Mouse (Mus musculus): ENCODE measurements around the gene Serpina16. TPM values are rescaled to one million over a fixed set of nuclear protein-coding genes. Genes with fewer than 3 reads are reported as not detected.

The Serpina16 gene
- not detected in 2 replicates for polyA plus RNA-seq (2012)

DNA sequence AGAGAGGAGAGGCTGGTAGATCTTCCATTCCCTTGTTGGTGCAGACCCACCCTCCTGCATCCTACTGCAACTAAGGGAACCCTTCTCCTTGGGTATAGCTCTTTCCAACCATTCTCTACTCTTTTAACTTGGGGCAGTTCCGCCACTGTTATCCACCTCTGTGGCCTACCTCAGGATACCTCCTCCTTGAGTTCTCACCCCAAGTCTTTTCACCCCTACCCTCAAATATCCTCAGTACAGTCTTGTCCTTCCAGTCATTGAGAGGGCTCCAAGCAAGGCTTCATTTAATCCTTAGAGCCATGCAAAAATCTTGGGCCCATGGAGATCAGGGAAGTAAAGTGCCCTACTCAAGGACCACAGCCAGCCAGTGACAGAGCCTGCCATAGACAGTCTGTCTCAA lies at the start of gene Serpina16:
TSS of gene Serpina16 (minus strand) at position 101 of the 400 bp plus-strand sequence.
- TF ChIP-seq GATA1 (IDR thresholded peaks at IDR 0.05; ENCODE audit: low read length): no peak

DNA sequence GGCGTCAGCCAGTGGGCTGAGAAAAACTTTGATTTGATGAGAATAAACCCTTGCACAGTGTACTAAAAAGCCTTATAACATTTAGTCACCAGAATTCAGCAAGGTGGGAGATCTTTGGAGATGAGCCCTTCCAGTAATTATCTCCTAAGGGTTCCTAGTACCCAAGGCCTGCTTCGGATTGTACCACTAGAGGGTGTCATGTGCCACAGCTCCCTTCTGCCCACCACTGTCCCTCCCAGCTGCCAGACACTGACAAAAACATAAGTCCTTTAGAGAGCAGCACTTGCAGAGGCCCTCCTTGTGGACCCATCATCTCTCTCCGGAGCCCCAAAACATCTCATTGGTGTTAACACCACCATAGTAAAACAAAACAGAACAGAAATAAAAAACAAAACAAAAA lies 35.6 kb upstream of the Serpina16 start:
- TF ChIP-seq GATA1 (IDR thresholded peaks at IDR 0.05; ENCODE audit: low read length): no peak

DNA sequence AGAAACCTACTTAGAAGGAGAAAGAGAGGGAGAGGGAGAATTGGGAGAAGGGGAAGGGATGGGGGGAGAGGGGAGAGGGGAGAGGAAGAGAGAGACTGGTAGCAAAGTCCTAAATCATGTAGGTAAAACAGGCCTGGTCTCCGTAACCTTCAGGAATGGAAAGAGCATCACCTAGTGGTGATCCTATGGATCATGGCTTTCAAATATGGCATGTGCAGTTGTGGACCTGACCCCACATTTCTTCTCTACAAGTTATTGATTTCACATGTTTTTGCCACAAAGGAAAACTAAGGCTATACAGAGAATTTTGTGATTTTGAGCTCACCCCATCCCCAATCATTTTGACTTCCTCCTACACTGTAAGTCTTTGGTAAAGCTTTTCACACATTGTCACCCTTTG lies 34.5 kb upstream of the Serpina16 start:
- TF ChIP-seq GATA1 (IDR thresholded peaks at IDR 0.05; ENCODE audit: low read length): no peak

- no peak for TF ChIP-seq GATA1 (IDR thresholded peaks at IDR 0.05; ENCODE audit: low read length)
Observed at GRCm38 (mm10) chr12:103706113-103706512, 30.2 kb upstream of the Serpina16 start.

DNA sequence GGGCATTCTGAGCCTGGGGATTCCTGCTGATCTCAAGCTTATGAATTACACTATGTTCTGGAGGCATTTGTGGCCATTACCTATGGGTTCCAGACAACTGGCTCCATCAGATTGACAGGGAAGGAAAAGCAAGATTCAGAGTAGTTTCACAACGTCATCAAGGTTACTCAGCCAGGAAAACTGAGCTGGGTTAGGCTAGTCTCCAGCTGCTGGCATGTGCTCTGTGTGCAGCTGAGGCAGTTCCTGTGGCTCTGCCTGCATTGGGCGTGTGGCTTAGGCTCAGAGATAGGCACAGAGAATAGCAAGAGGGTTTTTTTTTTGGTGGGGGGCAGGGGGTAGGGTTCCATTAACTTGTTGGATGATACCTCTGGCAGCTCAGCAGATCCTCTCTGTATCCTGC lies 29.6 kb upstream of the Serpina16 start:
- TF ChIP-seq GATA1 (IDR thresholded peaks at IDR 0.05; ENCODE audit: low read length): no peak

- no peak for TF ChIP-seq GATA1 (IDR thresholded peaks at IDR 0.05; ENCODE audit: low read length)
Observed at GRCm38 (mm10) chr12:103700144-103700750, 24.3 kb upstream of the Serpina16 start.

- no peak for TF ChIP-seq GATA1 (IDR thresholded peaks at IDR 0.05; ENCODE audit: low read length)
Observed at GRCm38 (mm10) chr12:103695429-103695828, 19.5 kb upstream of the Serpina16 start, which contains the start of gene Serpina1f. TSS of gene Serpina1f (minus strand) at chr12:103695529.

DNA sequence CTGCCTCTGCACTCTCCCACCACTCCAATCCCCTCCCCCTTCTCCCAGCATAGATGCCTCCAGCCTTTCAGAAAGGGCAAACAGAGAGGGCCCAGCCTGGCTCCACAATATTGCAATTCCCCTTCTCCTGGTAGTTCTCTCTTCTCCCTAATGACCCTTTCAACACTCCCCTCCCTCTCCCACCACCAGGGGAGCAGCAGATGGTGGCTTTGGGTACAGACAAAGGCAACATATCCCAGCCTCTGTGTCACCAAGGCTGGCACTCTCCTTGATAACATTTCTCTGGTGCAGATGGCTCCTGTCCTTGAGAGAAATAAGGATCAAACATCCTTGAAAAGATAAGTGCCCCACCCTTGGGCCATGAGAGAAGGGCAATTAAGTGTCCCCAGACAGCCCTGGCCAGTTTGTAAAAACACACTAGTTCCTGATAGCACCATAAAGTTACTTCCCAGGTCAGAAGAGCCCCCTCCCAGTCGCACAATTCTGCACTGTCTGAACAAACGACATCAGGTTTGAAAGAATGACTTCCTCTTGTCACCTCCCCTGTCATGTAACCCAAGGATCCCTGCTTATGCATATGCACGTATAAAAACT lies 12.4 kb upstream of the Serpina16 start:
- TF ChIP-seq GATA1 (IDR thresholded peaks at IDR 0.05; ENCODE audit: low read length): no peak

GRCm38 (mm10) chr12:103687021-103687420 lies 11.1 kb upstream of the Serpina16 start:
- TF ChIP-seq GATA1 (IDR thresholded peaks at IDR 0.05; ENCODE audit: low read length): no peak

DNA sequence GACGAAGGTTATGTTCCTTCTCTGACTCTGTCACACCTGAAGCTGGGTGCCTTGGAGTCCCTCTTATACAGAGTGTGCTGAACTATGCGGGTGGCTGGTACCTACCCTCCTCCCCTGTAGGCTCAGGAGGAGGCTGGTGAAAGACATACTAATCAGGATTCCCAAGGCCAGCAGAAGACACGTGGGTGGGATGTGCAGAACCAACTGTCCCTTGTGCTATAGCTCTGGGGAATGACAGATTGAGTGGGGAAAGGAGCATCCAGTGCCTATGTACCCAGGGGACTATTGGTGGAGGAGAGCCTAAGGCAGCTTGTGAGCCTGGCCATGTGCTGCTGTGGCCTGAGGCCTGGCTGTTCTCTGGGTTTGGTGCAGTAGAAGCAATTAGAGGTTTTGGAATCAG lies 10.1 kb upstream of the Serpina16 start:
- no peak for TF ChIP-seq GATA1 (IDR thresholded peaks at IDR 0.05; ENCODE audit: low read length)

DNA sequence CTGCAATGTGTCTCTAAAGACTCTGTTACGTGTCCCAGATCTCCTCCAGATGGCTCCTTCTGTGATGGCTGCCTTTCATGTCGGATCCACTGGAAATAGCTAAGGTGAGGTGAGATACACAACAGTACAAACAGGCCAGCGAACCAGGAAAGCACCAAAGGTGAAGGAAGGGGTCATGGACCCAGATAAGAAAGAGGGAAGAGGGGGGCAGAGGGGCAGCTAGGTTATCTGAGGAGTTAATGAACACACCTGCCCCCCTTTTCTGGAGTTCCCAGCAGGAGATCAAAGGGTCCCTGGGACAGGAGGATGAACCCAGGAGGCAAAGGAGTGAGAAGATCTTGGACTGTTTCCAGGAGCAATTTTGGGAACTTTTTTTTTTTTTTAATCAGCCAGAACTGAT lies 9.4 kb upstream of the Serpina16 start:
- TF ChIP-seq GATA1 (IDR thresholded peaks at IDR 0.05; ENCODE audit: low read length): no peak

DNA sequence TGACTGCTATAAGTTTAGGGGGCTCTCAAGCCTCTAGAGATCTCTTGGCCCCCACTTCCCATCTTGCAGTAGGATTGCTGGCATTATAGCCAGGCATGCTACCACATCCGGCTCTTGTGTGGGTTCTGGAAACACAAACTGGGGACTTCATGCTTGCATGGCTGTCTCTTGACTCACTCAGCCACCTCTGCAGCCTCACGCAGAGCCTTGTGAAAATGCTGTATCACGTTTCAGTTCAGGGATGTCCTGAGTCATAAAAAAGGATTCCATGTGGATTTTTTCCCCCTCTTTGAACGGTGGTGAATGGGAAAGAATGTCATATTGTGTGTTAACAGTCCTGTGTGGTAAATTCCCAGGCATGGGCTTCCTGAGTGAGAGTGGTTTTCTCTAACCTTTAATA lies 7.8 kb upstream of the Serpina16 start:
- TF ChIP-seq GATA1 (IDR thresholded peaks at IDR 0.05; ENCODE audit: low read length): no peak

GRCm38 (mm10) chr12:103681739-103682138 lies 5.8 kb upstream of the Serpina16 start:
- no peak for TF ChIP-seq GATA1 (IDR thresholded peaks at IDR 0.05; ENCODE audit: low read length)

DNA sequence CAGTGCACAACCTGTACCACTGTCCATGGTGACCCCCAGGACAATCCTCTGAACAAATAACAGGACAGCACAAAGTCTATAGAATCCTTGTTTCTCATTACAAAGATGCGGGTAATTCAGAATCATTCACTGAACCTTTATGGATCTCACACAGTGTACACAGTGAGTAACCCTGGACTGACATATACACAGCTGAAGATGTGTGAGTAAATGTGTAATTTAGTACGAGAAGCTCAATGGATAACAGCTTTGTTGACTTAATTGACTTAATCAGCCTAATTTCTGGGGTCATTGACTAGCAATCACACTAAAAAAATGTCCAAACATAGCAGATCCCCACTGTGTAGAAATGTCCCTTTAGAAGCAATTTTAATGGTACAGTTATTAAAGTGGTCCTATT lies 5.2 kb upstream of the Serpina16 start:
- no peak for TF ChIP-seq GATA1 (IDR thresholded peaks at IDR 0.05; ENCODE audit: low read length)

DNA sequence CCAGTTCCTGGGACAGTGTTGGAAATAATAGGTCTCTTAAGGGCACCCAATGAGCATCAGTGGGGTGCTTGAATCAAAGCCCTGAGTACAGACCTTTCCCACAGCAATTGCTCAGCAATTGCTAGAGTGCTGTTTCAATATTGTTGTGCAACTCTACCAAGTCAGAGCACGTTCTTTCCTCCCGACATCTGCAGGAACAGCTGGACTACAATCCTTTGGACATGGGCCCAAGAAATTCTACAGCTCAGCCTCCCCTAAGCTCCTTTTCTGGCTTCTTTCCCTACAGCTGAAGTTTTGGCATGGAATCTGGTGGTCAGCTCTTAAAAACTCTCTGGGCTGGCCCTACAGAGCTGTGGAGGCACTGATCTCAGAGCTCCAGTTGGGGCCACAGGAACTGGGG lies 2.8 kb downstream of the Serpina16 start:
- no peak for TF ChIP-seq GATA1 (IDR thresholded peaks at IDR 0.05; ENCODE audit: low read length)

DNA sequence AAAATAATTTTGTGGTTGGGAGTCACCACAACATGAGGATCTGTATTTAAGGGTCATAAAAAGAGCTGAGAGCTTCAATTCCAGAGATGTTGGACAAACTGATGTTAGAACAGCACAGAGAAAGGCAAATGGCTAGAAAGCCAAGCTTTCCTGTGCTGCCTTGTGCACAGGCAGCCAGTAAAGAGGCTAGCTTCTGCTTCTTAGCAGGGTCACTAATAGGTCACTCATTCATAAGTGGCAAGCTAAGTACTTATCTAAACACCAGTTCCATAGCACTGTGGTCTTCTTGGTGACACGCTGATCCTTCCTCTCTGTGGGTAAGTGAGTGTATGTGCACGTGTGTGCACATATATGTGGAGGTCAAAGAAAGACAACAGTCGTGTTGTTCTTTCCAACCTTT lies 4.5 kb downstream of the Serpina16 start:
- no peak for TF ChIP-seq GATA1 (IDR thresholded peaks at IDR 0.05; ENCODE audit: low read length)

GRCm38 (mm10) chr12:103670964-103671363 lies 5.0 kb downstream of the Serpina16 start:
- TF ChIP-seq GATA1 (IDR thresholded peaks at IDR 0.05; ENCODE audit: low read length): no peak

Measured in G1E-ER4 (cell line).